Mouse (Mus musculus): Measurements from ENCODE around the gene Ces1f. TPM values are rescaled to one million over a fixed set of nuclear protein-coding genes. Genes with fewer than 3 reads are reported as not detected.

The Ces1f gene
- polyA plus RNA-seq, 1 experiment: 5.2 TPM

Other genes with a start within 250 kb of the Ces1f start
- gene Ces1a, start 231.6 kb downstream of the Ces1f start, polyA plus RNA-seq (2012; rRNA removed): not detected in 2 replicates
- gene Ces1b, start 199.7 kb downstream of the Ces1f start, polyA plus RNA-seq (2012; rRNA removed): not detected in 2 replicates
- not detected in 2 replicates for gene Ces1c, start 148.5 kb downstream of the Ces1f start, polyA plus RNA-seq (2012; rRNA removed)
- 11.4 and 35.7 TPM in 2 replicates for gene Ces1d, start 81.9 kb downstream of the Ces1f start, polyA plus RNA-seq (2012; rRNA removed)
- gene Ces1e, start 50.1 kb downstream of the Ces1f start, polyA plus RNA-seq (2012; rRNA removed): 0.15 TPM in 1 of 2 replicates, not detected in the other
- 1.4 and 1.5 TPM in 2 replicates for gene Ces1g, start 57.6 kb upstream of the Ces1f start, polyA plus RNA-seq (2012; rRNA removed)
- gene Ces1h, start 100.0 kb upstream of the Ces1f start, polyA plus RNA-seq (2012; rRNA removed): 0.03 TPM in 1 of 2 replicates, not detected in the other

Data from urinary bladder, adult 2 months (tissue).